Mouse (Mus musculus) kidney, postnatal 0 days (tissue): ENCODE data around the gene Gpkow. TPM values are rescaled to one million over a fixed set of nuclear protein-coding genes. Genes with fewer than 3 reads are reported as not detected.

Experiments used
- ATAC-seq: fragments of 200-750 bp; cut with Nextera tagmentation; replicated peaks from 2 replicates; pipeline ENCODE4 v1.8.0; 2017; ENCODE audit warnings: low read depth, moderate number of reproducible peaks, moderate TSS enrichment, moderate library complexity; ENCODE audit not compliant: low FRiP score
- DNase-seq: peaks from one replicate; pipeline ENCODE4 v3.0.0-alpha.2; 2016; ENCODE audit warnings: low spot score
- H3K27ac ChIP-seq: fragments of 300-500 bp; sonication (generic); 2 replicates; pipeline ENCODE4 v1.5.1; 2014; ENCODE audit warnings: mild to moderate bottlenecking
- H3K27me3 ChIP-seq: fragments of 300-500 bp; sonication (generic); 2 replicates; pipeline ENCODE4 v1.6.1; 2014; ENCODE audit warnings: low read length, mixed read lengths; ENCODE audit not compliant: insufficient read depth
- H3K36me3 ChIP-seq: fragments of 300-500 bp; sonication (generic); 2 replicates; pipeline ENCODE4 v1.6.1; 2014; ENCODE audit warnings: low read length, mixed read lengths; ENCODE audit not compliant: insufficient read depth
- H3K4me1 ChIP-seq: fragments of 300-500 bp; sonication (generic); replicated peaks from 2 replicates; pipeline ENCODE4 v1.6.1; 2014; ENCODE audit warnings: antibody characterized with exemption, low read length, mixed read lengths; ENCODE audit not compliant: insufficient read depth
- H3K4me2 ChIP-seq: fragments of 300-500 bp; sonication (generic); 2 replicates; pipeline ENCODE4 v1.6.1; 2014; ENCODE audit warnings: mild to moderate bottlenecking, low read length, moderate library complexity, mixed read lengths
- H3K4me3 ChIP-seq: fragments of 300-500 bp; sonication (generic); replicated peaks from 2 replicates; pipeline ENCODE4 v1.5.1; 2014; ENCODE audit warnings: low read depth, low read length
- H3K9ac ChIP-seq: fragments of 300-500 bp; sonication (generic); 2 replicates; pipeline ENCODE4 v1.6.1; 2014; ENCODE audit warnings: low read depth, low read length
- H3K9me3 ChIP-seq: fragments of 300-500 bp; sonication (generic); replicated peaks from 2 replicates; pipeline ENCODE4 v1.6.1; 2016; ENCODE audit warnings: low read length, inconsistent platforms, mixed read lengths
- CTCF ChIP-seq: IDR thresholded peaks from 2 replicates; pipeline ENCODE4 v1.5.1; 2016; ENCODE audit warnings: antibody characterized with exemption, low read depth, mild to moderate bottlenecking, moderate library complexity
- WGBS: fragments of 180-500 bp; shearing (Covaris S2); extraction: QIAGEN DNeasy Blood & Tissue Kit; methylation state at CpG from one replicate; pipeline ENCODE4 v1.1.7; 2014; 5-methylcytosine and 5-hydroxymethylcytosine counted together
- polyA plus RNA-seq: library from polyadenylated mRNA; unstranded; fragments of >200 nt; fragmentation: Nextera tagmentation; extraction: Ambion mirVana; gene quantifications from 2 replicates; pipeline ENCODE4 v1.2.1, GENCODE M21; 2015

Gpkow gene
- polyA plus RNA-seq = 32.7 and 36.2 TPM in 2 replicates

DNA sequence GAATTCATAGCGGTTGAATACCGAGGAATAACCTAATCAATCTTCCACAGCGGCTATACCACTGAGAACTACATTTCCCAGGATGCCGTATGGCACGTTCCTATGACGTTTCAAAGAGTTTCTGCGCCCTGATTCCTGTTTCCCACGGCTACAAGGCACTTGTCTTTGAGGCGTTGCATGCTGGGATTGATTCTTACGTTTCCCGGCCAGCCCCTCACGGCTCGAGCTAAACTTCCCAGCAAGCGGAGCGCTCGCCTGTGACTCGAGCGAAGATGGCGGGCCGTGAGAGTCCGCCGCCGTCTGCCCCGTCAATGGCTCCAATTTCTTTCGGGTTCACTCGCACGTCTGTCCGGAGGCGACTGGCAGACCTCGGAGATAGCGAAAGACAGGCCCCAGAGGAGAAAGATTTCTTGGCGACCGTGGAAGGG is at the start of gene Gpkow:
TSS of gene Gpkow (plus strand) at position 178 of the 428 bp plus-strand sequence.
- WGBS = 19% methylated on average over 33 of the region's 33 CpGs
- H3K9ac ChIP-seq = peak within 1 kb of the TSS; percentile 59
- no peaks in the 10 kb centered on the region for H3K36me3 ChIP-seq
- H3K27ac ChIP-seq = peak within 1 kb of the TSS; percentile 50; the same call in 1 of the 2 replicates
- H3K9me3 ChIP-seq = no peaks in the 10 kb centered on the region
- peak; percentile 94 for ATAC-seq
- no peaks in the 10 kb centered on the region for H3K27me3 ChIP-seq
- no peaks in the 10 kb centered on the region for H3K4me1 ChIP-seq
- peak; percentile 95 for DNase-seq
- peak within 1 kb of the TSS; percentile 51 for H3K4me3 ChIP-seq
- H3K4me2 ChIP-seq = peak within 1 kb of the TSS; percentile 53
- TF ChIP-seq CTCF = no peak; the same call in 1 of the 2 replicates

GRCm38 (mm10) chrX:7648671-7649304 is 48.1 kb upstream of the Gpkow start:
- ATAC-seq = peak; percentile 97
- peak overlapping the region; percentile 44 for H3K4me3 ChIP-seq
- H3K4me2 ChIP-seq = peak overlapping the region; percentile 63
- H3K27me3 ChIP-seq = no peaks in the 10 kb centered on the region
- DNase-seq = peak; percentile 98
- no peaks in the 10 kb centered on the region for H3K9me3 ChIP-seq
- peak overlapping the region; percentile 68 for H3K9ac ChIP-seq
- peak; percentile 45; the same call in 1 of the 2 replicates for TF ChIP-seq CTCF
- no peaks in the 10 kb centered on the region for H3K4me1 ChIP-seq
- H3K27ac ChIP-seq = peak overlapping the region; percentile 74
- H3K36me3 ChIP-seq = no peaks in the 10 kb centered on the region
- 24% methylated on average over 25 of the region's 25 CpGs for WGBS

DNA sequence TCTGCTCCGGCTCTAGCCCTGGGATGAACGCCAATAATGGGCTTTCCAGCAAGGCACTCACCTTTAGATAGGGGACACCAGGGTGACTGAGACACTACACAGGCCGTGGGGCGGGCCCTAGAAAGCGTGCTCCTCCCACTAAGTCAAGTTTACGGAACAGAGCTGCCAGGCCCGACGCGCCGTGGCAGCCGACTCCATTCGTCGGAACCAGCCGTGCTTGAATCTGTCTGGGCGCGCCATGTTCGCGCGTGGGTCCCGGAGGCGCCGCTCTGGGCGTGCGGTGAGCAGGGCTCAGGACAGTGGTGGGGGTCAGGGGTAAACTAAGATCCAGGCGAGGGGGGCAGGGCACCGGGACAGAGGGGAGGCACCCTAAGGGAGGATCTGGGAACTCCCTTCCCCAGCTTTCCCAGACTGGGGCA is 39.7 kb upstream of the Gpkow start, which contains the start of gene Prickle3:
TSS of gene Prickle3 (plus strand) at position 40 of the 419 bp plus-strand sequence.
- Histone ChIP-seq H3K4me2 (peak within 1 kb of the TSS; percentile 50), H3K27me3 (no peaks in the 10 kb centered on the region), H3K4me3 (peak within 1 kb of the TSS; percentile 49), H3K9ac (peak within 1 kb of the TSS; percentile 69), H3K27ac (peak within 1 kb of the TSS; percentile 83), H3K9me3 (no peaks in the 10 kb centered on the region), H3K36me3 (no peaks in the 10 kb centered on the region), H3K4me1 (0 out of 2 replicates have a peak, but pooled peaks cover 4% of the 10 kb centered on the region)
- TF ChIP-seq CTCF = no peak
- 24% methylated on average over 26 of the region's 26 CpGs for WGBS
- ATAC-seq (peak; percentile 58), DNase-seq (peak; percentile 54)

DNA sequence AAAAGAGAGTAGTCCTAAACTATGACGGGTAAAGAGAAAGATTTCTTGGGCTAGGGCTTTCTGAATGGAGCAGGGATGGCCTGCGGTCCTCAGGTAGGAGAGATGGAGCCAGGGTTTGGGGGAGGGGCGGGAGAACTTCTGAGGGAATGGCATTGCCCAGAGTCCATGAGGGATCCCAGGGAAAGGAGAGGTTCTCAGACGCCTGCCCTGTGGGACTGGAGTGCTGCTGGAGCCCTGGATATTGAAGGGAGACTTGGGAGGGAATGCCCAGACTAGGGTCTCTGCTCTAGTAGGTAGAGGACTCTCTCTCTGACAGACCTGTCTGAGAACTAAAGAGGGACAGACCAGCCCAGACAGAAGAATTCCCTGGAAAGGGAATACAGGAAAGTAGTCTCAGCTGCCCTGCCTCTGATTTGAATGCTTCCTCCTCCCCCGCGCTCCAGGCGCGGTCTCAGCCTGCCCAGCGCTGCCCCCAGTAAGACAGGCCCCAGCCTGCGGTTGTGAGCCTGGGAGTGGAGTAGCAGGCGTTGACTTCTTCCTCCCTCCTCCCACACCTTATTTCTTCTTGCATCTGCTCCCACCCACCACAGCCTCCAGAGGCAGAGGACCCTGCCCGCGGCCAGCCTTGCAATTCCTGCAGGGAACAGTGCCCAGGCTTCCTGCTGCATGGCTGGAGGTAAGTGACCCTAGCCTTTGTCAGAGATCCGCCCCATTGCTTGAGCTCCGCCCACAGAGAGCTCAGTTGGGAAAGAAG is 38.7 kb upstream of the Gpkow start:
- ATAC-seq = peak; percentile 89
- Histone ChIP-seq H3K4me3 (peak overlapping the region; percentile 49), H3K36me3 (no peaks in the 10 kb centered on the region), H3K4me2 (peak overlapping the region; percentile 50), H3K27me3 (no peaks in the 10 kb centered on the region), H3K27ac (peak overlapping the region; percentile 83), H3K9ac (peak overlapping the region; percentile 69; the same call in 1 of the 2 replicates), H3K4me1 (0 out of 2 replicates have a peak, but pooled peaks cover 4% of the 10 kb centered on the region), H3K9me3 (no peaks in the 10 kb centered on the region)
- no peak for TF ChIP-seq CTCF
- DNase-seq = peak; percentile 64
- 32% methylated on average over 15 of the region's 15 CpGs for WGBS

- ATAC-seq = peak; percentile 69
- no peaks in the 10 kb centered on the region for H3K27me3 ChIP-seq
- TF ChIP-seq CTCF = no peak
- no peaks in the 10 kb centered on the region for H3K36me3 ChIP-seq
- H3K9ac ChIP-seq = no peak overlapping the region
- H3K27ac ChIP-seq = peak overlapping the region; percentile 83
- H3K4me1 ChIP-seq = 0 out of 2 replicates have a peak, but pooled peaks cover 4% of the 10 kb centered on the region
- H3K4me2 ChIP-seq = peak overlapping the region; percentile 50
- WGBS = 44% methylated on average over 11 of the region's 11 CpGs
- DNase-seq = peak; percentile 61
- no peaks in the 10 kb centered on the region for H3K9me3 ChIP-seq
- peak overlapping the region; percentile 49; the same call in 1 of the 2 replicates for H3K4me3 ChIP-seq
Measured at GRCm38 (mm10) chrX:7658785-7659589, 37.9 kb upstream of the Gpkow start.
